Mouse (Mus musculus) midbrain, embryonic 10.5 days (tissue): ENCODE results near the gene Cd248. TPM values are rescaled to one million over a fixed set of nuclear protein-coding genes. Genes with fewer than 3 reads are reported as not detected.

Source experiments
- DNase-seq: peaks from one replicate; pipeline ENCODE4 v3.0.0-alpha.2; 2017; ENCODE audit warnings: low spot score
- H3K27ac ChIP-seq: fragments of 300-500 bp; sonication (generic); replicated peaks from 2 replicates; pipeline ENCODE4 v1.5.1; 2016; ENCODE audit warnings: mild to moderate bottlenecking
- H3K27me3 ChIP-seq: fragments of 300-500 bp; sonication (generic); 2 replicates; pipeline ENCODE4 v1.6.1; 2016; ENCODE audit warnings: low read depth, mild to moderate bottlenecking; ENCODE audit not compliant: poor library complexity, severe bottlenecking
- H3K36me3 ChIP-seq: fragments of 300-500 bp; sonication (generic); 2 replicates; pipeline ENCODE4 v1.6.1; 2016; ENCODE audit warnings: mild to moderate bottlenecking, moderate library complexity
- H3K4me1 ChIP-seq: fragments of 300-500 bp; sonication (generic); 2 replicates; pipeline ENCODE4 v1.6.1; 2016
- H3K4me3 ChIP-seq: fragments of 300-500 bp; sonication (generic); 2 replicates; pipeline ENCODE4 v1.5.1; 2016; ENCODE audit warnings: mild to moderate bottlenecking, moderate library complexity
- H3K9me3 ChIP-seq: fragments of 300-500 bp; sonication (generic); replicated peaks from 2 replicates; pipeline ENCODE4 v1.6.1; 2016; ENCODE audit warnings: mild to moderate bottlenecking
- WGBS: fragments of 180-500 bp; shearing (Covaris S2); methylation state at CpG from one replicate; pipeline ENCODE4 v1.1.7; 2016; 5-methylcytosine and 5-hydroxymethylcytosine counted together
- polyA plus RNA-seq: library from polyadenylated mRNA; unstranded; fragments of >200 nt; fragmentation: Nextera tagmentation; extraction: Ambion mirVana; gene quantifications from 2 replicates; pipeline ENCODE4 v1.2.1, GENCODE M21; 2016

The Cd248 gene
- polyA plus RNA-seq, result 25.3 and 34.1 TPM in 2 replicates

DNA sequence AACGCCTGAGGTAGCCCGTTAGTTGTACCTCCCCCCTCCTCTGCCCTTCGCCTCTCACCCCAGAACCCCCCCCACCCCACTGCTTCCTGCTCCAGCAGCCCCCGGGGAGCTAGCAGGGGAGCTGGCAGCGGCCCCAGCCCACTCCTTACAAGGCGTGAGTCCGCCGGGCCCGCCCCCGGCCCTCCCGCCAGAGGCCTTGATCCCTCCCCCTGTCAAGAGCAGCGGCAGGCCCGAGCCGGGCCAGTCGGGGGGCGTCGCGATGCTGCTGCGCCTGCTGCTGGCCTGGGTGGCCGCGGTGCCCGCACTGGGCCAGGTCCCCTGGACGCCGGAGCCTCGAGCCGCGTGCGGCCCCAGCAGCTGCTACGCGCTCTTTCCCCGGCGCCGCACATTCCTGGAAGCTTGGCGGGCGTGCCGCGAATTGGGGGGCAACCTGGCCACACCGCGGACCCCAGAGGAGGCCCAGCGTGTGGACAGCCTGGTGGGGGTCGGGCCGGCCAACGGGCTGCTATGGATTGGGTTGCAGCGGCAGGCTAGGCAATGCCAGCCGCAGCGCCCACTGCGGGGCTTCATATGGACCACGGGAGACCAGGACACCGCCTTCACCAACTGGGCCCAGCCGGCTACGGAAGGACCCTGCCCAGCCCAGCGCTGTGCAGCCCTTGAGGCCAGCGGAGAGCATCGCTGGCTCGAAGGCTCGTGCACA, at the start of gene Cd248:
TSS of gene Cd248 (plus strand) at position 212 of the 703 bp plus-strand sequence.
- Histone ChIP-seq H3K36me3 (no peaks in the 10 kb centered on the region), H3K27me3 (peaks cover 65% of the 10 kb centered on the region), H3K4me3 (peak within 1 kb of the TSS; percentile 52), H3K4me1 (peaks cover 57% of the 10 kb centered on the region), H3K9me3 (no peaks in the 10 kb centered on the region), H3K27ac (peak within 1 kb of the TSS; percentile 74)
- DNase-seq, result peak; percentile 66
- 1% methylated on average over 56 of the region's 56 CpGs for WGBS

DNA sequence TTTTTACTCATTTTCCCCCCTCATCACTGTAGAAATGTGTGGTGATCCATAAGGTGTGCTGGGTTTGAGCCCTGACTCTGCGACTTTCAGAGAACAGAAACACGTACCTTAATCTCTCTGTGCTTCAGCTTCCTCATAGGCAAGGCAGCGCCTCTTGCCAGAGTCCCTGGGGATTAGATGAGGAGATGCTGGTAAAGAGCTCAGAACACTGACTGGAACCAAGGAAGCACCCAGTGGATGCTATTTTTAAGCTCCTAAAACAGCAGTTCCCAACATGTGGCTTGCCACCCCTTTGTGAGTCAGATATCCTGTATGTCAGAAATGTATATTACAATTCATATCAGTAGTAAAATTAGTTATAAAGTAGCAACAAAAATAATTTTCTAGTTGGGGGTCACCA, 49.7 kb upstream of the Cd248 start:
- Histone ChIP-seq H3K36me3 (no peaks in the 10 kb centered on the region), H3K9me3 (no peaks in the 10 kb centered on the region), H3K4me1 (peaks cover 9% of the 10 kb centered on the region), H3K27me3 (peaks cover 10% of the 10 kb centered on the region; the same call in 1 of the 2 replicates), H3K4me3 (no peak overlapping the region), H3K27ac (no peak overlapping the region)
- DNase-seq, result no peak
- WGBS, result 80% methylated on average over 3 of the region's 3 CpGs

DNA sequence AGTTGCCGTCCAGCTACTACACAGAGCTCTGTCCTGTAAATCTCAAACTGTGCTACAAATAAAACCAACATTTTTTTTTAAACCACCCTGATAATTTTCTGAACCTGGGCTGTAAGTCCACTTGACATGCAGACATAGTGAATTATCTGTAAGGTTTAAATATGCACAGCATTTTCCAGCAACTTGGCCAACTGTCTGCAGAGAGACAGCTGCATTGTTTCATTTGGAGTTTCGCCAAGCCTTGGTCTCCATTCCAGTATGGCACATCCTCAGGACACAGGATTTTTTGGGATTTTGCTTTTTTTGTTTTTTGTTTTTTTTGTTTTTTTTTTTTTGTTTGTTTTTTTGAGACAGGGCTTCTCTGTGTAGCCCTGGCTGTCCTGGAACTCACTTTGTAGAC, 46.5 kb upstream of the Cd248 start:
- Histone ChIP-seq H3K4me3 (no peak overlapping the region), H3K9me3 (no peaks in the 10 kb centered on the region), H3K4me1 (peaks cover 23% of the 10 kb centered on the region), H3K27ac (no peak overlapping the region), H3K36me3 (peaks cover 6% of the 10 kb centered on the region), H3K27me3 (peaks cover 6% of the 10 kb centered on the region; the same call in 1 of the 2 replicates)
- 89% methylated on average over 2 of the region's 2 CpGs for WGBS
- no peak for DNase-seq

DNA sequence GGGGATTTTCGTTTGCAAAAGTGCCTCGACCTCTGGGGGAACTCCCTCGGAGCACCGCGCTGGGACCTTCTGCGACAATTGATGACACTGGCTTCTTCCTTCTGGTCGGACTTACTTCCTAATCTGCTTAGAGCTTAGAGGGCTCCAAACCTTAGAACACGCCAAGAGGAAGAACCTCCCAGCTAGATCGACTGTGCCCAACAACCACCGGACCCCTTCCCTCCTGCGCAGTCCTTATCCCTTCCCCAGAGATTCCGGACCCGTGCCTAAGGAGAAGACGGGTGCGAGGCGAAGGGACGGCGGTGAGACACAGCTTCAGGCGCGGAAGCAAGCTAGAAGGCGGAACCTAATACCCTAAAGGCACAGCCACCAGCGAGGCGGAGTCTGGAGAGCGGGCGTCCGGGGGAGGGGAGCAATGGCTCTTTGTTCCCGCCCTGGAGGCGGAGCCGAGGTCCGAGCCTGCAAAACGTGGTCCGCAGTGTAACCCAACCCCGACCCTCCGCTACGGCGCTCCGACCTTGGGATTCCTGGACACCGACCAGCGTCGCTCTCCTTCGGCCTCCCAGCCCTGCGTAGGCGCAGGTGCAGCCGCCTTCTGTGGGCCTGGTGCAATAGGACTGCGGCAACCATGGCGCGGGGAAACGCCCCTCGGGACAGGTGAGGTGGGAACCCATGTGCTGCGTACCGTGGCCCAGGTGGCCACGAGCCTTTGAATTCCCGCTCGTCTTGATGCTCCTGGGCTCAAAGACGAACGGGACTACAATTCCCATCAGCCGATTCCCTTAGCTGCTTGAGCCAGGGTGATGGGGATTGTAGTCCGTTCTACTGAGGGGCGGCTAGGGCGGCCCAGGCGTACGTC, 44.0 kb upstream of the Cd248 start, which contains the start of gene Slc29a2:
TSS of gene Slc29a2 (plus strand) at position 240 of the 859 bp plus-strand sequence.
- Histone ChIP-seq H3K4me3 (peak within 1 kb of the TSS; percentile 56), H3K9me3 (no peaks in the 10 kb centered on the region), H3K27me3 (peaks cover 6% of the 10 kb centered on the region; the same call in 1 of the 2 replicates), H3K4me1 (peaks cover 20% of the 10 kb centered on the region), H3K27ac (peak within 1 kb of the TSS; percentile 92), H3K36me3 (peaks cover 31% of the 10 kb centered on the region)
- peak; percentile 94 for DNase-seq
- WGBS, result under 1% methylated on average over 62 of the region's 62 CpGs

DNA sequence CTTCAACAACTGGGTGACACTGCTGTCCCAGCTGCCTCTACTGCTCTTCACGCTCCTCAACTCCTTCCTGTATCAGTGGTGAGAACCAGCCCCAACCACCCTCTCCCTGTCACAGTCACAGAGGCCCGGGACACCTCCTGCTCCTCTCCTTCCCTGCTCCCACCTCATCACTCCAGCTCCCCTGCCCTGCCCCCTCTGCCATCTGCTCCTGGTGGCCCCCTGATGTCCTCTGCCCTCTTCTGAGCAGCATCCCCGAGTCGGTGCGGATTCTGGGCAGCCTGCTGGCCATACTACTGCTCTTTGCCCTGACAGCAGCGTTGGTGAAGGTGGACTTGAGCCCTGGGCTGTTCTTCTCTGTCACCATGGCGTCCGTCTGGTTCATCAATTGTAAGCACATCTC, 41.8 kb upstream of the Cd248 start:
- no peak for DNase-seq
- no peak overlapping the region for H3K27ac ChIP-seq
- 93% methylated on average over 8 of the region's 8 CpGs for WGBS
- peaks cover 6% of the 10 kb centered on the region; the same call in 1 of the 2 replicates for H3K27me3 ChIP-seq
- H3K4me1 ChIP-seq, result peaks cover 20% of the 10 kb centered on the region
- no peak overlapping the region for H3K4me3 ChIP-seq
- peaks cover 53% of the 10 kb centered on the region for H3K36me3 ChIP-seq
- H3K9me3 ChIP-seq, result no peaks in the 10 kb centered on the region

DNA sequence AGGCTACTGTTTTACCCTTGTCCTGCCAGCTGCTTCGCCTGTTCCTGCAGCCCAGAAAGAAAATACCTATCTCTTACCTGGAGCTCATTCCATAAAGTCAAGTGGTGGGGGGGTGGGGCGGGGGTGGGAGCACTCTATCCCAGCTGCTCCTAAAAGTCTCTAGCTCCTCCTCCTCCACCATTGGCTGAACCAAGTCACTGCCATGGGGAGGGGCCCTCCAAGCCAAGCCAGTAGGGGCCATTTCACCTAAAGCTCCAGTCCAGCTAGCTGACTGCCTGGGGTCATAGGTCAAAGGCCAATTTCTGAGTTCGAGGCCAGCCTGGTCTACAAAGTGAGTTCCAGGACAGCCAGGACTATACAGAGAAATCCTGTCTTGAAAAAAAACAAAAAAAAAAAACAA, 35.2 kb upstream of the Cd248 start:
- Histone ChIP-seq H3K27me3 (no peaks in the 10 kb centered on the region), H3K36me3 (peaks cover 45% of the 10 kb centered on the region), H3K4me1 (peaks cover 6% of the 10 kb centered on the region), H3K9me3 (no peaks in the 10 kb centered on the region), H3K4me3 (no peak overlapping the region), H3K27ac (no peak overlapping the region)
- DNase-seq, result no peak
- 83% methylated on average over 3 of the region's 3 CpGs for WGBS

DNA sequence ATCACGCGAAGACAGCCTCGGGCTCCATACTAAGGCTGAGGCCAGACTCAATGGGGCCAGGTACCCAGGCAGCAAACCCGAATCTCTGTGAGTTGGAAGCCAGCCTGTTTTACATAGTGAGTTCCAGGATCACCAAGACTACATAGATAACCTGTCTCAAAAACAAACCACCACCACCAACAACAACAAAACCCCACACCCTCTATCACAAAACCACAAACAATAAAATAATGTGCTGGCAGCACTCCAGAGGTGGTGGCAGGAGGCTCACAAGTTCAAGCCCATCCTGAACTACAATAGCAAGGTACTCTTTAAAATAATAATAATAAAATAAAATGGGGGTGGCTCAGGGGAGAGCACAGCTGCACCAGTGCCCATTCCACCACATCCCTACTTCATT, 31.3 kb upstream of the Cd248 start:
- Histone ChIP-seq H3K4me3 (no peak overlapping the region), H3K36me3 (peaks cover 6% of the 10 kb centered on the region), H3K4me1 (peaks cover 36% of the 10 kb centered on the region), H3K27ac (no peak overlapping the region), H3K9me3 (no peaks in the 10 kb centered on the region), H3K27me3 (peaks cover 9% of the 10 kb centered on the region)
- WGBS, result 85% methylated on average over 4 of the region's 4 CpGs
- no peak for DNase-seq

DNA sequence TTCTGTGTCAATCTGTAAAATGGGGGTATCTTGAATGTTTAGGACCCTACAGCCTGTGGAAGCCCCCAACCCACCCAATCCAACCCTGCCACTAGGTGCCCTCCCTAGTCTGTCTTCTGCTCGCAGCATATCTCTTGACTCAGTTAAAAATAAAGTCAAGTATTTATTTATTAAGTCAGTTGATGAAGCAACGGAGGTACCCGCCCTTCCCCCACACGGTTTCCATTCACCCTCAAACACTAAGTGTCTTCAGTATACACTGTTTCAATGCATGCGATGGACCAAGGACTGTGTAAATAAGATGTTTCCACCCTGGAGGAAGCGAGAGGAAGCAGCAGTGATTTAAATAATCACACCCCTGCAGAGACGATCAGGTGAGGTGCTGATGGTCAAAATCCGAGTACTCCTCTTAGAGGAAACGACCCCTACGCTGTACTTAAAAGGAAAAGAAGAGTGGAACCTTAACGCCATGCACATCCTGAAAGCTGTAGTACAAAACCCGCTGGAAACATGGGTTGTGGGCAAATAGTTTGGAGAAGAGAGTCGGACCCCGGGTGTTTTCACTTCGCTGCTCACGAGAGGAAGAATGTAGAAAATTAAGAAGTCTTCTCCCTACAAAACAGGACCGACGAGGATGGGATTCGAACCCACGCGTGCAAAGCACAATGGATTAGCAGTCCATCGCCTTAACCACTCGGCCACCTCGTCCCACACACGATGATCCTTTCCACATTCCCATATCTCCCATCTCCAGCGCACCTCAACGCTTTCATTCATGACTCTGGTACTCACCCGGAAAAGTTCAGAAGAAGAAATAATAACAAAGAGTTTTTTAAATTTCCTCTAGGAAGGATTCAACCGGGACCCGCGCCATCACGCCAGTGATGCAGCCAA, 30.0 kb upstream of the Cd248 start:
- Histone ChIP-seq H3K4me1 (peaks cover 49% of the 10 kb centered on the region), H3K27ac (peak overlapping the region; percentile 92), H3K27me3 (peaks cover 9% of the 10 kb centered on the region), H3K9me3 (no peaks in the 10 kb centered on the region), H3K36me3 (peaks cover 7% of the 10 kb centered on the region), H3K4me3 (peak overlapping the region; percentile 95)
- DNase-seq, result peak; percentile 90
- WGBS, result 6% methylated on average over 32 of the region's 32 CpGs

DNA sequence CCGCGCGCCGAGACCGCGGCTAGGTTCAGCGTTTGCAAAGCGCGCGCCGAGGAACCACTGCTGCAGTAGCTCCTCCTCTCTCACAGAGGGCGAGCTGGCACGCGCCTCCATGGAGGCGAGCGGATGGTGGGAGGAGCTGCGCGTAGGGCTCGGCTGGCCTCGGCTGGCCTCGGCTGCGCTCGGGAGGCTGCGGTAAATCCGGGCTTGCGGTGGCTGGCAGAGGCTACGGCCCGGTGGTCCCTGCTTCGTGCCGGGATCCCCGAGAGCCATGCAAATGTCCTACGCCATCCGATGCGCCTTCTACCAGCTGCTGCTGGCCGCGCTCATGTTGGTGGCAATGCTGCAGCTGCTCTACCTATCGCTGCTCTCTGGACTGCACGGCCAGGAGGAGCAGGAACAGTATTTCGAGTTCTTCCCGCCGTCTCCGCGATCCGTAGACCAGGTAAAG, 29.1 kb upstream of the Cd248 start, which contains the start of the genes B4gat1 and AC124502.3:
TSS of gene B4gat1 (plus strand) at position 118 of the 448 bp plus-strand sequence.
TSS of gene AC124502.3 (plus strand) at position 183 of the 448 bp plus-strand sequence.
- H3K27ac ChIP-seq, result peak within 1 kb of the TSS; percentile 92
- H3K27me3 ChIP-seq, result peaks cover 9% of the 10 kb centered on the region
- H3K4me1 ChIP-seq, result peaks cover 49% of the 10 kb centered on the region
- H3K4me3 ChIP-seq, result peak within 1 kb of the TSS; percentile 95
- DNase-seq, result peak; percentile 93
- H3K36me3 ChIP-seq, result peaks cover 14% of the 10 kb centered on the region
- WGBS, result under 1% methylated on average over 44 of the region's 44 CpGs
- no peaks in the 10 kb centered on the region for H3K9me3 ChIP-seq

DNA sequence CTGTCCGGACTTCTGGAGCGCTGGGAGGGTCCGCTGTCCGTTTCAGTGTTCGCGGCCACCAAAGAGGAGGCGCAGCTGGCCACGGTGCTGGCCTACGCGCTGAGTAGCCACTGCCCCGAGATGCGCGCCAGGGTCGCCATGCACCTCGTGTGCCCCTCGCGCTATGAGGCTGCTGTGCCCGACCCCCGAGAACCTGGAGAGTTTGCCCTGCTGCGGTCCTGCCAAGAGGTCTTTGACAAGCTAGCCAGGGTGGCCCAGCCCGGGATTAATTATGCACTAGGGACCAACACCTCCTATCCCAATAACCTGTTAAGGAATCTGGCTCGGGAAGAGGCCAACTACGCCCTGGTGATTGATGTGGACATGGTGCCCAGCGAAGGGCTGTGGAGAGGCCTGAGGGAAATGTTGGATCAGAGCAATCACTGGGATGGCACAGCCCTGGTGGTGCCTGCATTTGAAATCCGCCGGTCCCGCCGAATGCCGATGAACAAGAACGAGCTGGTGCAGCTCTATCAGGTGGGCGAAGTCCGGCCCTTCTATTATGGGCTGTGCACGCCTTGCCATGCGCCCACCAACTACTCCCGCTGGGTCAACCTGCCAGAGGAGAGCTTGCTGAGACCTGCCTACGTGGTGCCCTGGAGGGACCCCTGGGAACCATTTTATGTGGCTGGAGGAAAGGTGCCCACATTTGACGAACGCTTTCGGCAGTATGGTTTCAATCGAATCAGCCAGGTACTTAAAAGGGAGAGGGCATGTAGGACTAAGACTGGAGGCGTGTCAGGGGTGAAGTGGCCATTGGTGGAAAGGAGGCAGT, 28.4 kb upstream of the Cd248 start:
- H3K4me3 ChIP-seq, result peak overlapping the region; percentile 95
- H3K4me1 ChIP-seq, result peaks cover 49% of the 10 kb centered on the region
- peaks cover 19% of the 10 kb centered on the region for H3K36me3 ChIP-seq
- H3K9me3 ChIP-seq, result no peaks in the 10 kb centered on the region
- H3K27ac ChIP-seq, result peak overlapping the region; percentile 92
- peaks cover 9% of the 10 kb centered on the region for H3K27me3 ChIP-seq
- no peak for DNase-seq
- WGBS, result 15% methylated on average over 41 of the region's 41 CpGs

DNA sequence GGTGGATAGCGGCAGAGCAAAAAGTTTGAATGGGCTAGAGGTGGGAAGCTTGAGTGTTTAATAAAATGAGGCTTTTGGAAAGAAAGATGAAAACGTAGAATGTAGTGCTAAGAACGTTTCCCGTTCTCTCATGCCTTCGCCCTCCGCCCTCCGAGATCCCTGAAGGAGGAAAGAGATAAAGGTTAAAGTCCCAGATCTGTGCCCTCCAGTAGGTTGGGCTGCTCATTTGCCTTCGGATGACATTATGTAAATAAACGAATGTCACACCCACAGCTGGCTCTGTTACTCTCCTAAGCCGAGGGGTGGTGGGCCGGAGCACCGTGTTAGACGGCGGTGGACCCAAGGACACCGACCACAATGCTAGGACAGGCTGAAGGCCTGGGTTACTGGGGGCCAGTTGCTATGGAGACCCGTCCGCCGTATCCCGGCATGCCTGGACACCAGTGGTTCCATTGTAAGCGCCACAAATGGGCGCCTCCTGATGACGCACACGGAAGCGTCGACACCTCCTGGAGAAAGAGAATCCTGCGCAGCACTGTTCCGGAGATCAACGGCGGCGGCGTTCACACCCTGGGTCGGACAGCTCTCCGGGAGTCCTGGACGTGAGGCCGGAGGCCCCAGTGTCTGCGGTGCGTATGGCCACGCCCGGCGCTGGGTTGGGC, 26.9 kb upstream of the Cd248 start, which contains the start of gene Brms1:
TSS of gene Brms1 (plus strand) at position 493 of the 662 bp plus-strand sequence.
- Histone ChIP-seq H3K27me3 (peaks cover 9% of the 10 kb centered on the region), H3K9me3 (no peaks in the 10 kb centered on the region), H3K4me1 (peaks cover 49% of the 10 kb centered on the region), H3K27ac (peak within 1 kb of the TSS; percentile 83), H3K4me3 (peak within 1 kb of the TSS; percentile 95), H3K36me3 (peaks cover 32% of the 10 kb centered on the region)
- WGBS, result 8% methylated on average over 40 of the region's 40 CpGs
- peak; percentile 96 for DNase-seq
